Mouse (Mus musculus): ENCODE measurements around the gene Olfm1.

Olfm1 gene

GRCm38 (mm10) chr2:28235129-28235528 is 42.3 kb downstream of the Olfm1 start:
- DNase-seq (ENCODE audit: low read depth, low spot score): no peak

DNA sequence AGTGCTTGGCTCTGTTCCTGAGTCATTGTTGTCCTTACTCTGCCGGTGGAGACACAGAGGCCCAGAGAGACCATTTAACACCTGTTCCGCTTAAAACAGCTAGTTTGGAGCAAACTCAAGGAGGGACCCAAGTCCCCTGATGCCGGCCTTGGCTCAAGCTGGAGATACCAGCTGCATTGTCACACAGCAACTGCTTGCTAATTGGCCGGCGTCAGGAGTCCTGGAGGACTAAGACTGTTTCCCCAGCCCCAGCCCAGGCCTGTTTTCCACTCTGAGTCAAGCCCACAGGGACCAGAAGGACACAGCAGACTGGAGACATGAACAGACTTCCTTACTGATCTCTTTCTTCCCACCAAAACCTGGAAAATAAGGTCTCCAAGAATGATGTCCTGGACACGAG is 43.7 kb downstream of the Olfm1 start:
- no peak for DNase-seq (ENCODE audit: low read depth, low spot score)

- DNase-seq (ENCODE audit: low read depth, low spot score): no peak
Observed at GRCm38 (mm10) chr2:28239616-28240015, 46.8 kb downstream of the Olfm1 start.

DNA sequence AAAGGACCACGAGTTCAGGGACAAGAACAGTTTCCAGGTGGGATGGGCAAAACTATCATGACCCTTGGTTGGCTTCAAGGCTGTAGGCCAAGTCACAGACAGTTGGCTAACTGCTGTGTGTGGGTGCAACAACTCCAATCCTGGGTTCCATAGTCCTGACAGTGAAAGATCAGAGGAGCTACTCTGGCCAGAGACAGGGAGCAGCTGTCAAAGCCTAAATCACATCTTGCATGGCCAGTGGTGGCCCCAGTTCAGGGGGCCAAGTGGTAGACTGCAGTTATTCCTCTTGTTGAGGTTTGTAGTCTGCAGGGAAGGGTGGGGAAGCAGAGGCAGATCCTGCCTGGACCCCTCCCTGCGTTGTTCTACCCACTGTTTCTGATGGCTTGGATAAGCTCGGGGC is 48.1 kb downstream of the Olfm1 start:
- DNase-seq (ENCODE audit: low read depth, low spot score): no peak

- DNase-seq (ENCODE audit: low read depth, low spot score): no peak
Observed at GRCm38 (mm10) chr2:28241520-28242221, 48.9 kb downstream of the Olfm1 start.

DNA sequence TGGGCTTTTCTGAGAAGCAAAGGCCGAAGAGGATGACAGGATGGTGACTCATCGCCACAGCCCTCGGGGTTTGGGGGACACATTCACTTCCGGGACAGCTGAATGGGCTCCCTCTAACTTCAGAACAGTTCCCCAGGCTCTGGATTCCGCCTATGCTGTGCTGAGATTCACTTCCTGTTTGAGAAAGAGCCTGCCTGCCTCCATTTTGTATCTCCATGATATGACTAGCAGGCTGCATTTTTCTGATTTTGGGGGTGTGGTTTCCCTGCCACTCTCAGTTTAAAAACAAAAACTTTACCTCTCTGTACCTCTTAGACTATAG is 49.4 kb downstream of the Olfm1 start:
- no peak for DNase-seq (ENCODE audit: low read depth, low spot score)

- peak; percentile 45 for DNase-seq (ENCODE audit: low read depth, low spot score)
Observed at GRCm38 (mm10) chr2:28244667-28245395, 52.0 kb downstream of the Olfm1 start.

GRCm38 (mm10) chr2:28246110-28246653 is 53.4 kb downstream of the Olfm1 start:
- no peak for DNase-seq (ENCODE audit: low read depth, low spot score)

DNA sequence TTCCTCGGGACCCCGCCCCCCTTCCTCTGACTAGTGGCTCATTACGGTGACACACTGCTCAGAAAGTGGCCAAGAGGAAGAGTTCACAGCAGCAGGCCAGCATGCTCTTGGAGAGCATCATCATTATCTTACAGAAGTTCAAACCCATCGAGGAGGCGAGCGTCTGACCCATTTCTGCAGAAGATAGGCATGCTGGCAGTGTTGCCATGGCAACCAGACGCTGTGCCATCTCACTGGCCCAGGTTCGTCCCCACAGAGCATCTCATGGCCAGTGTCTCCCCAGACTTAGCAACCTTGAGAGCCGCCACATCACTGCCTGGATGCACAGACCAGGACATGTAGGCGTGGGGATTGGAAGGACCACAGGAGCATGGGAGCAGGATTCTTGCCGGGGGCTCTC is 54.3 kb downstream of the Olfm1 start:
- DNase-seq (ENCODE audit: low read depth, low spot score): no peak

DNA sequence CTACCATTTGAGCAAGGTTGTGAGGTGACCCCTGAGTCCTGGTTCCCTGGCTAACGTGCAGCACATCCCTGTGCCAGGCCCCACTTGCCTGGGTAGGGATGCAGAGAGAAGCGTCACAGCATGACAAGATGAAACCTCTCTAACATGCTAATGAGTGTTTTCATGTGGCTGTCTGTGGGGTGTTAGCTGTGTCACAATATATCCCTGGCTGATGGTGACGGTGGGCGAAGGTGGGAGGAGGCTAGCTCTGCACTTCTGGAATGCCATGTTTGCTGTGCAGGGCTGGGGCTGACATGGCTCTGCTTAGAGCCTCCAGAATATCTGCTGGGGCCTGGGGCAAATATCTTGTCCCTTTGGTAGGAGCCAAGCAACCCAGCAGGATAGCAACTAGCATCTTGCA is 59.8 kb downstream of the Olfm1 start:
- DNase-seq (ENCODE audit: low read depth, low spot score): no peak

DNA sequence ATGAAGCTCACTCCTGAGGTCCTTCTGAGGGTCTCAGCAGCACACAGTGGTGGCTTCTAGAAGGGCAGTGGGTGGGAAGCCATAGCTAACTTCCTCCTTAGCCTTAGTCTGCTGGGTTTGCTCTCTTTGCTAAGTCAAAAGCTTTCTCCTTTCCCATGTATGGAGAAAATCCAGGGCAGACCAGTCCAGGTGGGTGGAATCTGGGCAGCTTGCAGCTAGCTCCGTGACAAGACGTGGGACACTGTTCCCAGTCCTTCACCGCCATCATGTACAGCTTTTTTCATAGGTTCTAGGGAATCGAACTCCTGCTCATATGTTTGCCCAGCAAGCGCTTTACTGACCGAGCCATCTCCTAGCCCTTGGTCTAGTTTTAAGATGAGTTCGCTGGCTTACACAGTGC is 63.2 kb downstream of the Olfm1 start:
- no peak for DNase-seq (ENCODE audit: low read depth, low spot score)

DNA sequence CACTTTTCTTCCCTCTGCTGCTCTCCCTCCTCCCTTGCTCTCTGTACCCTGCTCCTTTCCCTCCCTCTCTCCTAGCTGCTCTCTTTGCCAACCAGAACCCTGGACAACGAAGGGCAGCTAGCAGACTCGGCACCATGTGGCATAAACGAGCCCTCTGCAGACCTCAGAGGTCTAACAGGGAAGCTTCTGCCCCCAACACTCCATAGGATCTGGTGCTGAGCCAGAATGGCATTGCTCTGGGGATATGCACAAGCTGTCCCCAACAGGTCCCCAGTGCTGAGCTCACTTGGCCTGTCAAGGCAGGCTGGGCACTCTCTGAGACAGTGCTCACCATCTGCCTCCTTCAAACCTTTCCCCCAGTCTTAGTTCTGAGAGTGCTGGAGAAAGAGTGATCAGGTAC is 68.6 kb downstream of the Olfm1 start:
- DNase-seq (ENCODE audit: low read depth, low spot score): no peak

DNA sequence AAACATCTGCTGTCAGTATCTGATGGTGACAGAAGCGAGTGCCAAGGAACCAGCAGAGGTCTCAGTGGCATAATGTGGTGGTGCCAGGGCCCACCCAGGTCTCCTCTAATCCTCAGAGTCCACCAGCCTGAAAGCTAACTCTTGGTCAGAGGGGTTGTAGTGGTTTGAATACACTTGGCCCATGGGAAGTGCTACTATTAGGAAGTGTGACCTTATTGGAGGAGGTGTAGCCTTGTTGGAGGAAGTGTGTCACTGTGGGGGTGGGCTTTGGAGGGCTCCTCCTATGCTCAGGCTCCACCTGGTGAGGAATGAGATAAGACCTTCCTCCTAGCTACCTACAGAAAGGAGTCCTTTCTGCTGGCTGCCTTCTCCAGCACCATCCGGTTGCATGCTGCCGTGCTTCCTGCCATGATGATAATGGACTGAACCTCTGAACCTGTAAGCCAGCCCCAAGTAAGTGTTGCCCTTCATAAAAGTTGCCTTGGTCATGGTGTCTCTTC is 75.0 kb downstream of the Olfm1 start:
- DNase-seq (ENCODE audit: low read depth, low spot score): no peak

DNA sequence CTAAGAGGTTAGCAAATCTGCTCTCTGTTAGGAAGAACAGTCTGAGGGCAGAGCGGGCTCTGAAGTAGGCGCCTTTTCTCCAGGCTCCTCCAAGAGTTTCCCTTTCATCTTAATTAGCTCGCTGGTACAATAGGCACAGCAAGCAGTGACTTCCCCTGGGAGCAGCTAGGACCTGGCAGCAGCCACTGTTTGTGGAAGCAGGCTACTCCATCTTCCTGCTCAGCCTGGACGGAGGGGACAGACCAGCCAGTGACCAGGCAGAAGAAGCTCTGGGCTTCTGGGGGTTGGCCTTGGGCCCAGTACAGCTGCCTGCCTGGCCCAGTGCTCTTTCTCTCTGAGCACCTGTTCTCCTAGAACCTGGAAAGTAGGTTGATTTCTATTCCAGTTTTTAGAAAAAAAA is 77.8 kb downstream of the Olfm1 start:
- DNase-seq (ENCODE audit: low read depth, low spot score): no peak

DNA sequence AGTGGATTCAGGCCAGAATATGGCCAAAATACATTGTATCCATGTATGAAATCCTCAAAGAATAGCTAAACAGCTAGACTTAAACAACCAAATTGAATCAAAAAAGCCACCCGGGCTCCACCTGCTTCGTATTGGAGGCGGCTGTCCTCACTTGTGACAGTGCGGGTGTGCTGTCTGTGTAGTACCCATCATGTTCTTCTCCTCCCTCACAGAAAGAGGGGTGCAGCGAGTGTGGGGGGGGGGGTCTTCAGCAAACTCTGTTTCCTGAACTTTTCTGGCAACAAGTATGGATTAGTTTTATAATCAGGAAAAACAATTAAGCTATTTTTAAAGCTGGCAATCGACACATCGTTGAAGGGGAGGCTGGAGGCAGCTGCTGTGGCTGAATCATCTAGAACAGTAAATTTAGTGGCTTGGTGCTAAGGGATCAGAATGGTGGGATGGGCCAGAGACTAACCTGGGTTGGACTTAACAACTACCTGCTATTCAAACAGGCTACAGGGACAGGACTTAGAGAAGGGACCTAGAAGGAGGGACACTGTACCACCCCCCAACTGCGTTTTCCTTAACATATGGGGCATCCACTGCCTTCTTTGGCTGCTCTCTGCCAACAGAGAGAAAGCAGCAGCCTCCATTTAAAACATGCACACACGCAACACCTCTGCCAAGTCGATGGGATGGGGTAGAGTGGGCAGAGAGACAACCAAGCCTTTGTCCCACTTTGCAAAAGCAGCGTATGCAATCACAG is 79.6 kb downstream of the Olfm1 start:
- DNase-seq (ENCODE audit: low read depth, low spot score): no peak

DNA sequence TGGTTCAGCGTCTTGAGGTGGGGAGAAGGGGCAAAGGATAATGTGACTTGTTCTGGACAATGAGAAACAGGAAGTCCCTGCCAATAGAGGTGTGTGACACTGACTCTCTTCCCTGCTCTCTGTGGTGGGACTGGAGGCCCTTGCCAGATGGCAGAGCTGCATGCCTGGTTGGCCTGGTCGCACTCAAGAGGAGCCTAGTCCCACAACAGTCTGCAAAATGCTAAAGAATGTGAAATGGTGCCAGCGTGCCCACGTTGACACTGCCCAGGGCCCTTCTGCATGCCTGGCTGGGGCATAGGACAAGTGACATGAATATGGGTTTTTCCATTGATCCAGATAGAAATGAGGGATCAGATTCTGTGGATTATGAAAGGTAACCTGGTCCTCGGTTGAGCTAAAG is 81.2 kb downstream of the Olfm1 start:
- no peak for DNase-seq (ENCODE audit: low read depth, low spot score)

GRCm38 (mm10) chr2:28275345-28275744 is 82.6 kb downstream of the Olfm1 start:
- no peak for DNase-seq (ENCODE audit: low read depth, low spot score)

GRCm38 (mm10) chr2:28278150-28278549 is 85.4 kb downstream of the Olfm1 start:
- peak; percentile 24 for DNase-seq (ENCODE audit: low read depth, low spot score)

- DNase-seq (ENCODE audit: low read depth, low spot score): no peak
Observed at GRCm38 (mm10) chr2:28278853-28279252, 86.1 kb downstream of the Olfm1 start.
